Mouse (Mus musculus): ENCODE results near the gene Ppp2r5b. TPM values are rescaled to one million over a fixed set of nuclear protein-coding genes. Genes with fewer than 3 reads are reported as not detected.

The Ppp2r5b gene
- 35.9 and 56.4 TPM in 2 replicates for polyA plus RNA-seq (2012; rRNA removed)

GRCm38 (mm10) chr19:6235084-6236052 lies at the start of gene Ppp2r5b:
Gene Ppp2r5b (minus strand): TSS chr19:6235872.

DNA sequence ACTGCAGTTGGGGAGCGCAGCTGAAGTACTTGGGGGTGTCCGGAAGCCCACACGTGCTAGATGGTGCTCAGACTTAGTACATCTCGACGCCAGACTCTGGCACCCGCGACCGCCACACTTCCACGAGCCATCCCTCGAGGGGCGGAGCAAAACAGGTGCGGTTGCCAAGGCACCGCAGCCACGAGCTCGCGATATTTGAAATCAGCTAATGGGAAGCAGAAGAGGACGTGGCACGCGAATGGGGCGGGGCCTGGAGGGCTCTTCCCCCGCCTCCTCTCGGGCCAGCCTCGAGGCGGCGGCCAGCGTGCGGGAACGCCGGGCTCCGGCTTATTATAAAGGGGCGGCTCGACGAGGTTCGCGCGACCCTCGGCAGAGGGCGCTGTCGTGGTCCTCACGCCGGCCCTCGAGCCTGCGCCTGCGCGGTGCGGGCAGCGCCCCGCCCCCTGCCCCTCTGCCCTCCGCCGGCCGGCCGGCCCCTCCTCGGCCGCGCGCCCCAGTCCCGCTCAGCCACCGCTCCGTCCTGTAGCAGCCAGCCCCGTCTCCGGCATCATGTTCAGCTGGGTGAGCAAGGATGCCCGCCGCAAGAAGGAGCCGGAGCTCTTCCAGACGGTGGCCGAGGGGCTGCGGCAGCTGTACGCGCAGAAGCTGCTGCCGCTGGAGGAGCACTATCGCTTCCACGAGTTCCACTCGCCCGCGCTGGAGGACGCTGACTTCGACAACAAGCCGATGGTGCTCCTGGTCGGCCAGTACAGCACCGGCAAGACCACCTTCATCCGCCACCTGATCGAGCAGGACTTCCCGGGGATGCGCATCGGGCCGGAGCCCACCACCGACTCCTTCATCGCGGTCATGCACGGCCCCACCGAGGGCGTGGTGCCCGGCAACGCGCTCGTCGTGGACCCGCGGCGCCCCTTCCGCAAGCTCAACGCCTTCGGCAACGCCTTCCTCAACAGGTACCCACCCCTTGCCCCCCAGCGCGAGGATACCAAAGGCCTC lies 41.1 kb upstream of the Ppp2r5b start, which contains the start of gene Ehd1:
Ehd1 (plus strand) TSS at position 300 of the 996 bp plus-strand sequence.

GRCm38 (mm10) chr19:6241274-6242107 lies 5.8 kb upstream of the Ppp2r5b start, which contains the start of gene Atg2a:
Gene Atg2a (plus strand): TSS chr19:6241668.

DNA sequence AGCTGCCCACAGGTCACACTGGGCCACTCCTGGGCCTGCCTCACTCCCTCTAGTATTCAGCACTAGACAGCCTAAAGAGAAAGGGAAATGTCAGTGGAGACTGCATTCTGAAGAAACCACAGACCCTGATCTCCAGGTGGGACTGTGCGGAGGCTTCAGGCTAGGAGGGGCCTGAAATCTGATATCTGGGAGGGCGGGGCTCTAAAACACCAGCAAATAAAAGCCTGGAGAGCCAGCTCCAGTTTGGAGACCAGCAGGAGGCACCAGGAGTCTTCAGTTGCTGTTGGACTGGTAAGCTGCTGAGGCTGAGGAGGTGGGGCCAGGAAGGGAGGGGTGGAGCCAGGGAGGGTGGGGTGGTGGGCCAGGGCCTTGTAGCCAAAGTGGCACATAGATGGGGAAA lies 9.5 kb downstream of the Ppp2r5b start, which contains the start of gene Gpha2:
Gpha2 (plus strand) TSS at position 246 of the 400 bp plus-strand sequence.

DNA sequence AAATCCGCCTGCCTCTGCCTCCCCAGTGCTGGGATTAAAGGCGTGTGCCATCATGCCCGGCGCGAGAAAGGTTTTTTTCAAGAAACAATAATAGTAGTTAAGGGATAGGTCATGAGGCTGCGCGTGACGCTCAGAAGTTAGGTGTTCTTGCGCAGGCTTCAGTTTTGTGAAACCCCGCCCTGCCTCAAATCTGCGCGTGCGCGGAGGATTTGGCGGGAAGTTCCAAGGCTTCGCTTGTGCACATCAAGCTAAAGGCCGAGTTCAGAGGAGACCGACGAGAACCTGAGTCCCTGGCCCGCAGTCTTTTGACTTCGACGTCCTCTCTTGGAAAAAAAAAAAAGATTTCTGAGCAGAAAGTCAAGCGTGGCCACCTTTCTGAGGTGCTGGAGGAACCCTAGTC lies 51.5 kb downstream of the Ppp2r5b start, which contains the start of gene Majin:
Majin (plus strand) TSS at position 258 of the 400 bp plus-strand sequence.

Other genes starting within 250 kb of the Ppp2r5b start
- not detected in 2 replicates for gene Slc22a20, start 249.7 kb downstream of the Ppp2r5b start, polyA plus RNA-seq (2012; rRNA removed)
- 5.6 and 7.9 TPM in 2 replicates for gene Capn1, start 220.0 kb downstream of the Ppp2r5b start, polyA plus RNA-seq (2012; rRNA removed)
- 29.2 and 32.8 TPM in 2 replicates for gene Syvn1, start 189.3 kb downstream of the Ppp2r5b start, polyA plus RNA-seq (2012; rRNA removed)
- gene Mrpl49, start 178.1 kb downstream of the Ppp2r5b start, polyA plus RNA-seq (2012; rRNA removed) = 53.7 and 58.8 TPM in 2 replicates
- 1,645 and 2,151 TPM in 2 replicates for gene Fau, start 178.0 kb downstream of the Ppp2r5b start, polyA plus RNA-seq (2012; rRNA removed)
- 27.7 and 31.3 TPM in 2 replicates for gene Znhit2, start 174.7 kb downstream of the Ppp2r5b start, polyA plus RNA-seq (2012; rRNA removed)
- gene Tm7sf2, start 167.5 kb downstream of the Ppp2r5b start, polyA plus RNA-seq (2012; rRNA removed) = 42.8 and 53.5 TPM in 2 replicates
- gene Vps51, start 158.6 kb downstream of the Ppp2r5b start, polyA plus RNA-seq (2012; rRNA removed) = 74.8 and 88.1 TPM in 2 replicates
- 0.16 and 0.39 TPM in 2 replicates for gene Tmem262, start 155.8 kb downstream of the Ppp2r5b start, polyA plus RNA-seq (2012; rRNA removed)
- gene Gm28374, start 153.6 kb downstream of the Ppp2r5b start, polyA plus RNA-seq (2012; rRNA removed) = 0.67 and 1.7 TPM in 2 replicates
- 47.5 and 73.8 TPM in 2 replicates for gene Zfpl1, start 150.9 kb downstream of the Ppp2r5b start, polyA plus RNA-seq (2012; rRNA removed)
- 35.9 and 39.7 TPM in 2 replicates for gene Cdca5, start 150.9 kb downstream of the Ppp2r5b start, polyA plus RNA-seq (2012; rRNA removed)
- 1.3 and 1.6 TPM in 2 replicates for gene AC131692.1, start 141.5 kb downstream of the Ppp2r5b start, polyA plus RNA-seq (2012; rRNA removed)
- gene Naaladl1, start 130.1 kb downstream of the Ppp2r5b start, polyA plus RNA-seq (2012; rRNA removed) = 2.8 and 3.9 TPM in 2 replicates
- gene Sac3d1, start 117.2 kb downstream of the Ppp2r5b start, polyA plus RNA-seq (2012; rRNA removed) = 41.9 and 69.7 TPM in 2 replicates
- 27.4 and 36.9 TPM in 2 replicates for gene Snx15, start 107.6 kb downstream of the Ppp2r5b start, polyA plus RNA-seq (2012; rRNA removed)
- not detected in 2 replicates for gene Batf2, start 94.9 kb downstream of the Ppp2r5b start, polyA plus RNA-seq (2012; rRNA removed)
- 55.9 and 75.4 TPM in 2 replicates for gene Arl2, start 94.3 kb downstream of the Ppp2r5b start, polyA plus RNA-seq (2012; rRNA removed)
- not detected in 2 replicates for gene Majin, start 51.5 kb downstream of the Ppp2r5b start, polyA plus RNA-seq (2012; rRNA removed)
- 0.16 and 1.1 TPM in 2 replicates for gene Gpha2, start 9.5 kb downstream of the Ppp2r5b start, polyA plus RNA-seq (2012; rRNA removed)
- 11.8 and 15.7 TPM in 2 replicates for gene Atg2a, start 5.8 kb upstream of the Ppp2r5b start, polyA plus RNA-seq (2012; rRNA removed)
- gene Ehd1, start 40.9 kb upstream of the Ppp2r5b start, polyA plus RNA-seq (2012; rRNA removed) = 143 and 275 TPM in 2 replicates
- gene Cdc42bpg, start 70.6 kb upstream of the Ppp2r5b start, polyA plus RNA-seq (2012; rRNA removed) = 6.8 and 8.0 TPM in 2 replicates
- 84.2 and 116 TPM in 2 replicates for gene Men1, start 99.1 kb upstream of the Ppp2r5b start, polyA plus RNA-seq (2012; rRNA removed)
- 52.5 and 65.3 TPM in 2 replicates for gene Map4k2, start 105.3 kb upstream of the Ppp2r5b start, polyA plus RNA-seq (2012; rRNA removed)
- 223 and 269 TPM in 2 replicates for gene Sf1, start 127.8 kb upstream of the Ppp2r5b start, polyA plus RNA-seq (2012; rRNA removed)
- 6.3 and 8.2 TPM in 2 replicates for gene Pygm, start 148.5 kb upstream of the Ppp2r5b start, polyA plus RNA-seq (2012; rRNA removed)
- 24.6 and 28.9 TPM in 2 replicates for gene Rasgrp2, start 163.5 kb upstream of the Ppp2r5b start, polyA plus RNA-seq (2012; rRNA removed)
- gene Nrxn2, start 182.9 kb upstream of the Ppp2r5b start, polyA plus RNA-seq (2012; rRNA removed) = 33.9 and 37.2 TPM in 2 replicates